Mouse (Mus musculus) CD4-positive, CD25-positive, alpha-beta regulatory T cell, adult 4 months (primary cell): Measurements from ENCODE around the gene Adpgk. TPM values are rescaled to one million over a fixed set of nuclear protein-coding genes. Genes with fewer than 3 reads are reported as not detected.
A peak's percentile ranks its signal among the peaks of the same experiment; 100 is the strongest.

Source experiments
- ATAC-seq: one replicate; pipeline ENCODE4 v1.8.0; 2017
- polyA plus RNA-seq, 2 experiments: library from polyadenylated mRNA; unstranded; fragments of 100-300 nt; shearing (Covaris generic); gene quantifications; one replicate each; pipeline ENCODE4 v1.2.1; 2017

Gene Adpgk
- polyA plus RNA-seq: 10 to 100 TPM in 1 of 2 experiments, 1 to 10 TPM in 1; 8.0 to 13.8 TPM

DNA sequence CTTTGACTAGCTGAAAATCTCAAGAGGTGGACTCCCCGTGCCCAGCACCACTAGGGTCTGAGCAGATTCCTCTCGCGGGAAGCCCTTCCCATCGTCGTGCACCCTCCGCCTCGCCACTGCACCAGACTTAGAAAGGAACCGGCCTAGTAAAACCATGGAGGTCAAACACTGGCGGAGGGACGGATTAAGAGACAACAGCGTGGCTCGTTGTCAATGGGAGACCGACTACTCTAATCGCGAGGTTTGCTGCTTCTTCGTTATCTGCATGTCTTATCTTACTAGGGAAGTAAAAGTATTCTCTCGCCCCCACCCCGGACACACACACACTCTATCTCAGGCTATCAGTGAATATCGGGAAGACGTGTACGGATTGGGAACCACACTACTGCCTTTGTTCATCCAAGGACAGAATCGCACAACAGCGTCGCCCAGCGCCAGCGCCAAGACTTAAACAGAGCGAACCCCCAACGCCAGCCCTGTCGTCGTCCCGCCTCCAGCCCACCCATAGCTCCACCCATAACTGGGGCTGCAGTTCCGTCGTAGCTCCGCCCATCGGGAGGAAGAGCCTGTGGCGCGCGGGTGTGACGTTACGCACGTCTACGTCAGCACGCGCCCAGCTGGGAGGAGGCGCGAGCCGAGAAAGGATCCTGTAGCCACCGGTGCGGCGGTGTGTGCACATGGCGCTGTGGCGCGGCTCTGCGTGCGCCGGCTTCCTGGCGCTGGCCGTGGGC, at the start of gene Adpgk:
Adpgk (plus strand) TSS at position 602 of the 731 bp plus-strand sequence.
- peak; percentile 96 for ATAC-seq

DNA sequence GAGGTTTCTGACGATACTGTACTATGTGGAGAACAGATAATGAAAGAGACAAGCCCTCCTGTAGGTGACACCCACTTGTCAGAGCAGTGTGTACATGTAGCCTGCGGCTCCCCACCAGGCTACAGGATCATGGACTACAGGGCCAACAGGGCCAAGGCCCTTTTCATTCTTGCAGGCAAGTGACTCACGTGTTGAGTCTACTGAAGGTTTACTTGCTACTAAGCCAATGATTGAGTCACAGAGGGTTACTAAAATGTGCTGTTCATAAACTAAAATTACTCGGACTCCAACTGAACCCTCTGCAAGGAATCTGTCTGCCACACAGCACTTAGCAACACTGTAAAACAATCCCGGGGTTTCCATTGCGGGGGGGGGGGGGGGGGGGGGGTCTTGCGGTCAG, 46.2 kb upstream of the Adpgk start:
- ATAC-seq: no peak

DNA sequence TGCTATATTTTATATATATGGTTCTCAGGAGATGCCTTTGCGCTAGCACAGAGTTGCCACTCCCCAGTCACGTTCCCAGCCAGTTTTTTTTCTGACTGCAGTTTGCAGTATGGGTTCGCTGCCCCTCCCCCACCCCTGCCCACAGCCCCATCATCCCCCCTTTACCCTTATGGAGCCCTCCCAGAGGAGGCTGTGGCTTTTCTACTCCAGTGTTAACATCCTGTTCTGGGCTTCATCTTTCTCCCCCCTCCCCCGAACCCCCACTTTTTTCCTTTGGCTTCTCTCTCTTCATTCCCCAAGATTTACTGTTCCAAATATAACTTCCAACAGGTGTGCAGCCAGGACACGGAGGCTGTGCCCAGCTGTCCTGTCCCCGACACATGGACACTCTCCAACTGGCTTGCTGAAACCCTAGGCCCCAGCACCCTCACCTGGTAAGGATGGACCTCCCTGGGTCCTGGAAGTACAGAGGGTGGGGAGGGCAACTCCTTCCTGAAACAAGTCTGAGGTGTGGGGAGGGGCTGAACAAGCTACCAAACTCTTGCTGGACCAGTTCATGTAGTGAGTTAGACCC, 44.8 kb upstream of the Adpgk start:
- ATAC-seq: no peak

DNA sequence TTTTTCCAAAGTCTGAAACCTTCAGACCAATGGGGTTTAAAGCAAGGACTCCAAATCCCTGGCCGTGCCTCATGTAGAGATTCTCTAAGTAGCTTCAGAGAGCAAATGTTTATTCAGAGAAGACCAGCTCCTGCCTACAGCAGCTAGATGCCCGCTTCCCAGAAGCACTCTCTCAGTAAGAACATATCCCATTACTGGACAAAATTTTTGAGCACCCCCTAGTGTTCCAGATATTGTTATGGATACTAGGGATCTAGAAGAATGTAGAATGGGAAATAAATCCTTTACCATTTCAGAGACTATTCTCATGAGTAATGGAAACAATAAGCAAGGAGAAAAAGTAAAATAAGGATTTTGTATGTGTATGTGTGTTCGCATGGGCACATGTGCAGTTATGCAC, 42.0 kb upstream of the Adpgk start:
- no peak for ATAC-seq

DNA sequence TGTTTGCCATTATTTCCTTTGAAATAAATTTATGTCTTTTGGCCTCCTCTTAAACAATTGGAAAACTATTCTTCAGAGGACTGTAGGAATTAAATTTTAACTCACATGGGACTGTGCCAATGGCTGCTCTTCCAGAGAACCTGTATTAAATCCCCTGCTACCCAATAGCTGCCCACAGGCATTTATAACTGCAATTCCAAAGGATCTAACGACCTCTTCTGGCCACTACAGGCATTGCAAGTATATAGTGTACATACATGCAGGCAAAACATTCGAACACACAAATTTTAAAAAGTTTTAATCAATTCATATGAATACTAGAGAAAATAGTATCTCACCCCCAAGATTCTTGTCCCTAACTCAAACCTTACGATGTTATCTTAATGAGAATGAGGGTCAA, 41.1 kb upstream of the Adpgk start:
- no peak for ATAC-seq

DNA sequence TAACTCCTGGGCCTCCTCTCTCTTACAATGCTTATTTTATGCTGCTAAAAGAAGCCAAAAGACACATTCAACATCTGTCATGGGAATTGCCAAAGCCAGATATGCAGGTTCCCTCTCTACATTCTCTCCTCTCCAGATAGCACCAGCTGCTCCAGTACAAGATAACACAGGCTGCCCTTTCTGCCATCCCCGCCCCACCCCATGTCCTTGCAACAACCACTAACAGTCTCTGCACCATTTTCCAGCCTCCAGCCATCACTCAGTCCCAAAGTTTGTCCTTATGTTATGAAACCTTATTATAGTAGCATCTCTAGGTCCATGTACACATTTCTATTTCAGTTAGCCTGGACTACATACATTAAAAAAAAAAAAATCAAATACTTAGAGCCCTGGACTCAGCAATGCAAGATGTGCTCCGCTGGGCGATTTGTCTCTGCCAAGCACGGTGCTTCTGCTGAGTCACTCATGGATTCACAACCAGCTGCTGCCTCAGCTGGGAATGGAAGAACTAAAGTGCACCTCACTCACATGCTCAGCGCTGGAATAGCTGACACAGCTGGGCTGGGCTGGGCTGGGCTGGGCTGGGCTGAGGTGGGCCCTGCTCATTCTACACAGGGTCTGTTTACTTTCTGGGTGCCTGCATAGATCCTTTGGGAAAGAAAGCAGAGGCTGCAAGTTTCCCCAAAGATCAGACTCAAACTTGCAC, 36.5 kb upstream of the Adpgk start:
- no peak for ATAC-seq

DNA sequence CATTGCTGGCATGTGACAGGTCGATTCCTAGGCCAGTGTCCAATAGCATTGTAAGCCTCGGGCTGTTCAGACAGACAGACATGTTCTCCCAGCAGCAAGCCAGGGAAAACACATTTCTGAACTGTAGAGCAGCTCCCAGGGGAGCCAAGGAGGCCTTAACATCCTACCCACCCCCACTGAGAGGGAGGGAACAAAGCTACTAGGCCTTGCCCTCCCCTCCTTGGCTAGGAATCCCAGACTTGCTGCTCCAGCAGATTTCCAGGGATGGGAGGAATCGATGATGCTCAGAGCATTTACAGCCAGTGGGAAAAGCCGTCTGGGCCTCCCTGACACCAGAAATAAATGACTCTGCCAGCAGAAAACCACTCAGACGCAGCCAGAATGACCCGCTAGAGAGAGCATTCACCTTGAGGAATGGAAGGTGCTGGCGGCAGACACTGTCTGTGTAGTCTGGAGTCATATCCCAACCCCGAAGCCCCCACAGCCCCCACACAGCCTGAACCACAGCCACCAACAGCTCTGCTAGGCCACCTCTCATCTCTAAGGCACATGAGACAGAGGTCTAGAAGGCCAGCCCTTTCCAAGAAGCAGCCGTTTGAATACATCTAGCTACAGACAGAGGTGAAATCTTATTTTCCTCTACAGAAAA, 31.4 kb upstream of the Adpgk start:
- ATAC-seq: no peak

DNA sequence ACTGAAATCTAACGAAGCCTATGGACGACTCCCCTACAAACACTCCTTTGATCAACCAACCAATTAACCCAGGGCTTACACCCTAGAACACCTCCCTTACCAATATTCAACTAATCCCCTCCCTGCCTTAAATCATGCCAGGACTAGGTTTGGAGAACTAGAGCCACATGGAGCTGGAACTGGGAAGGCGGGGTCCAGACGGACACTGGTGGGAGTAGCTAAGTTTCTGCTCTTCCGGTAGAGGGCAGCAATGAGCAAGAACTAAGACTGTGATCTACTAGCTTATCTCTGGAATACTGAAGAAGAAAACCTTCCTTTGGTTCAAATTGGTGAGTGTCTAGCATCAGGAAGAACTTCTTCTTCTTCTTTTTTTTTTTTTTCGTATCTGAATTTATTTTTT, 25.0 kb upstream of the Adpgk start:
- ATAC-seq: no peak

DNA sequence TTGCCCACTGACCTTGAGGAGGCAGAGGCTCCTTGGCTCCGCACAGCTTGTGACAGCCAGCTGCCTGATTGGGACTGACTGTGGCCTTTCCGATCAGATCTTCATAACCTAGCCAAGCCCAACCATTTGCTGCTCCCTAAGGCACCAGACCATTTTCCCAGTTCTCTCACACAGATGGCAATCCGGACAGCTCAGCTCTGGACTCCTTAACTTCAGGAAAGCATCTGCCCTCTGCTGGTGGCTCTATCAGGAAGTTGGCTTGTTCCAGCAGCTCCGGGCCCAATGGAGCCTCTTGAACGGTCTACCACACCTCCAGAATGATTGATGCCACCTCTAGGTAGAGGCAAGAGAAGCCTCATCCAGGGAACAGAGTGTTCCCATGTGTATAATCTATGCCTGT, 21.6 kb upstream of the Adpgk start:
- ATAC-seq: no peak

DNA sequence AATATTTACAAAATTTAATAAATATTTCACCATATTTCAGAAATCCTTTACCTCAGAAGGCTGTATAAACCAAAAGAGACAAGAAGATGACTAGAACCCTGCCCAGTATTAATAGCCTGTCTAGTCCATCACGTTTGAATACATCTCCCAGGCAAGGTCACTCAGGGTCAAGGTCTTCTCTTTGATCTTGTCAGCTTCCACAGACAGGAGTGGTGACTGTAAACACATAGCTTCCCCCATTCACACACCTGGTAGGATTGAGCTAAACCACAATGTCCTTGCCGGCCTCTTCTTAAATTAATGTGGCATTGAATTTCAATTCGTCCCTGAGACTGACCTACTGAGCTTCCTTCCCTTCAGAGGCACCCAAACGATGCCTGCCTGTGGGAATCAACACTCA, 20.3 kb upstream of the Adpgk start:
- ATAC-seq: no peak

DNA sequence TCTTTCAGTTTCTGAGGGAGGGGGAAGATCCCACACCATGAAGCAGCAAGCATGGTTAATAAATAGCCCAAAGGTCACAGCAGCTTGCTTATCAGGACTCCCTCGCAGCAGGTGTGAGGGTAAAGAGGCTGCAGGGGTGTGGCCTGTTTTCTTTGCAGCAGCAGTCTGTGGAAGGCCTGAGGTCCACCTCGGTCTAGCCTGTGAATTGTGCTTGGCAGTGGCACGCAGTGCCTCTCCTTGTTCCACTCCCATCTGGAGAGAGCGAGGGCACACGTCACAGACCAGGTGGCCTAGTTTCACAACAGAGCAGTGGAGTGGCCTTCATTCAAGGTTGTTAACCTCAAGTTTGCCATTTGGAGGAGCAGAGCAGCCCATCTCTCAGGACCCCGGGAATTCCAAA, 19.6 kb upstream of the Adpgk start:
- ATAC-seq: no peak

DNA sequence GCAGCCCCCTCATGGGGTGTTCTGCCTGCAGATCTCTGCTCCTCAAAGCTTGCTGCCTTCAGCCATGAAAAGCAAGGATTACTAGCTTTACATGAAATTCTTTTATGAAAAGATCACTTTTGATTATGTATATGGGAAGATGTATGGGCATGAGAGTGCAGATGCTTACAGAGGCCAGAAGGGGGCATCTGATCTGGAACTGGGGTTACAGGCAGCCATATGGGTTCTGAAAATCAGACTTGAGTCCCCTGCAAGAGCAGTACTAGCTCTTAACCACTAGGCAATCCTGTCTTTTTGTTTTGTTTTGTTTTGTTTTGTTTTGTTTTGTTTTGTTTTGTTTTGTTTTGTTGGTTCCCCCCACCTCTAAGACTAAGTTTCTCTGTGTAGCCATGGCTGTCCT, 18.2 kb upstream of the Adpgk start:
- no peak for ATAC-seq

DNA sequence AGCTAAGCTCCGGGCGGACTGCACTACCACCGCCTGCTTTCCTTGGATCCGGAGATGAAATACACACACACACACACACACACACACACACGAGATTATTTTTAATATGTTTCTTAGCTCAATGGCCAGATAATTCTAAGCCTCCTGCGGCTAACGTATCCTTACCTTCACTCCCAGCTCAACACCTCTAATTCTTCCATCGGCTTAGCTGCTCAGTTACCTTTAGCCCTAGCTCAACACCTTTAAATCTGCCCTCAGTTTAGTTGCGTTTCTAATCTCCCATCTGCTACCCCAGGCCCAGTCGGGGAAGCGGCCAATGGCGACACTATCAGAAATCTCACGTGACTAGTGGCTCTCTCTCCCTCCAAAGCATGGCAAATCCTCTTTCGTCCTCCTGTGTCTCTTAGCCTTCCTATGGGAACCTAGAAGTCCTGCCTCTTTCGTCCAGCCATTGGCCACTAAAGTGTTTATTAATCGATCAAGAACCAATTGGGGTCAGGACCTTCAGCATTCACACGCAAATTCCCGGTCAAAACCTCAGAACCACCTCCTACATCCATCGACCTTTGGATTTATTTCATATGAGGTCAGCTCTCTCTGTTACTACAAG, 16.4 kb upstream of the Adpgk start:
- no peak for ATAC-seq

DNA sequence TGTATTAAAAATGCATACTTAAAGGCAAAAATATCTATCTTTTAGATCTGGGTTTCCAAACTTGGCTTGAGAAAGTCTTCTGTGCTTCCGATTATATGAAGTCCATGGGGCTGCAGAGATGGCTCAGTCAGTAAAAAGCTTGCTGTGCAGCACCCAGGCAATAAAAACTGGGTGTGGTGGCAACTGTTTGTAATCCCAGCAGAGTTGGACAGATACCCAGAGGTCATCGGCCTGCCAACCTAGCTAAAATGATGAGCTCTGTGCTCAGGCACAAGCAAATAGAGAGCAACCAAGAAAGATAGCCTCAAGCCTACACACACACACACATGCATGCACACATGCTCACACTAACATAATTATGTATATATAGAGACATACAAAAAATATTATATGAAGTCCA, 13.2 kb upstream of the Adpgk start:
- no peak for ATAC-seq

DNA sequence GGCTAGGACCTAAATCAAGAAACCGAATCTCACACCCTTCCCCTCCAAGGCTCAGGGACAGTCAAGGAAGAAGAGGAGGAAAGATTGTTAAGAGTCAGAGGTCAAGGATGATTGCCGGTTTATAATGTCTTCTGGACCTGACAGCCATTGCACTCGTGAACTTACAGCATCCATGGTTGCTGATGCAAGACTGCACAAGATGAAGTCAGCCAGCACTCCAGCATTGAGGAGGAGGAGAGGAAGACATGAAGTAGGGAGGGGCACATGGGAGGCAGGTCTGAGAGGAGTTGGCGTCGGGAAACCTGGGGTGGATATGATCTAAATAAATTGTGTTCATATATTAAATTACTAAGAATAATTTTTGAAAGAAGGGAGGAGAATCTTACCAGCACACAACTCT, 12.7 kb upstream of the Adpgk start:
- ATAC-seq: no peak

DNA sequence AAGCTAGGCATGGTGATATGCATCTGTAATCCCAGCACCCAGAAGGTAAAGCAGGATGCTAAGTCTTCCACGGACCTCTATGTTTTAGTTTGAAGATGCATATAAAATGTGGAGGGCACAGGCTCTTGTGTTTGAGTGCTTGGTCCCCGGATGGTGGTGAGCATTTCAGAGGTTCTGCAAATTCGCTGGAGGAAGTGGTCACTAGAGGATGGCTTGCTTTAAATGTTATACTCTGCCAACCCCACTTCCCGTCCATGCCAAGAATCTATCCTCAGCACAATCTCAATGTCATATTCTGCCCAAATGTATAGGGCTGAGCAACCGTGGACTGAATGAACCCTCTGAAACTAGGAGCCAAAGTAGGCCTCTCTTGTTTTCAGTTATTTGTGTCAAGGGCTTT, 10.5 kb upstream of the Adpgk start:
- ATAC-seq: no peak

DNA sequence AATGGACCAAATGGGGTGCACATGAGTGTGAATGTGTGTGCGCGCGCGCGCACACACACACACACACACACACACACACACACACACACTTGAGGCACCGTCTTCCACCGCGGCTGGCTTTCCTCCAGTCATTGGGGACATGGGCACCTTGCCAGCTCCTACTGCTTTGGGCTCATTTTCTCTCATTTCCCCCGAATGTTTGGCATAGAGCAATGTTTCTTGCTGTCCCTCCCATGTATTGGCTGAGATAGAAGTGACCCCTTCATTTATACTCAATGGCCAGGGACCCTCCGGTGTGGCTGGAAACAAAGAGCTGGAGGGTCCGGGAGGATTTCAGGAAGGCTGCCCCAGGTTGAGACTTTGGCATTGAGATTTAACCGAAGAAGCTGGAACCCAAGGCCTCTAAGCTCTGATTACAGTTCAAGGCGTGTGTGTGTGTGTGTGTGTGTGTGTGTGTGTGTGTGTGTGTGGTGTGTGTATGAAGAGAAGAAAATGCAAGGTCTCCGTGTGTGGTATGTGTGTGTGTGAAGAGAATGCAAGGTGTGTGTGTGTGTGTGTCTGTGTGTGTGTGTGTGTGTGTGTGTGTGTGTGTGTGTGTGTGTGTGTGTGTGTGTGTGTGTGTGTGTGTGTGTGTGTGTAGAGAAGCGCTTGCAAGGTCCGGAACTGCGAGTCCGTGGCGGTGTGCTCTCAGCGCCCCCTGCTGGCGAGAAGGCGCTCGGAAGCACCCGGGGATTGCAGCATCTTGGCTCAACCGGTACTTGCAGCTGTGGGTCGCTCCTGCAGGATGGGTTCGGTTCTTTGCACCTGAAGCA, 9.3 kb upstream of the Adpgk start:
- ATAC-seq: peak; percentile 78

DNA sequence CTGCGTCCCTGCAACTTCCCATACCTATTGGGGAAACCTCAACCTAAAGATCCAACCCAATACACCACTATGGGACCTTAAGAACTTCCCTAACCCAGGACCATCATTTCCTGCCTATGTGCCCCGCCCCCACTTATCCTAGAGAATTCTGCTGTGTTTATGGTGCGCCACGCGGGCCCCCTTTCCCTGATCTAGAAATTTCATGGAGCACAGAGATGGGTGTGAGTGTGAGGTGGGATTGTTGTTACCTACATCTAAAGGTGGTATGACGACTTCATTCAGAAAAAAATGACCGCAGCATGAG, 8.7 kb upstream of the Adpgk start:
- no peak for ATAC-seq

DNA sequence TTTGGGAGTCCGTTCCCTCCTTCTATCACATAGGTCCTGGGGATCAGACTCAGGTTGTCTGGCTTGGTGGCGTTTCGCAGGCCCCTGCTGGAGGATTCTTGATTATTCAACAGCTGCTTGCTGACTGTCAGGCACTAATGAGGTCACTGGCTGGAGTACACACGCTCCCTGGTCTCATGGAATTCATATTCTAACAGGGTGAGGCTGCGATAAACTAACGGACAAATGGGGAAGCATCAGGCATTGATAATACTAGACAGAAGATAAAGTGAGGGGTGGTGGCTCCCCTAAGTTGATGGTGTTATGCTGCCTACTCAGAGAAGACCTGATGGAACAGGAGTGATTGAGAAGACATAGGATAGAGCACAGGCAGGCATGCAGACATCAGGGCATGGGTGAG, 5.7 kb upstream of the Adpgk start:
- ATAC-seq: no peak

DNA sequence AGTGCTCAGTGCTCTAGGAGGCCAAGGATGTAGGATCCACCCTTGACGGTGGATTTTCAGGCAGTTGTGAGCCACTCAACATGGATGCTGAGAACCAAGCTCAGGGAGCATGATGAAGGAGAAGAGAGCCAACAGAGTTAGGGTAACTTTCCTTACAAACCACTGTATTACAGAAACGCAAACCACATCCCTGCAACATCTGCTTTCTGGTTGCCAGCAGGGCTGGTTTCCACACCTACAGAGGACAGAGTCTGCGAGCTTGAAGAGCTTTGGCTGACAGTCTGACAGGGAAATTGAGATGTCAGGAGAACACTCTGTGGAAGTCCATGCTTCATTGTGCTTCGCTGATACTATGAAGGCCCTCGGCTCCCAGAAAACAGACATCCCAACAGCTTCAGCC, 3.3 kb upstream of the Adpgk start:
- ATAC-seq: no peak

DNA sequence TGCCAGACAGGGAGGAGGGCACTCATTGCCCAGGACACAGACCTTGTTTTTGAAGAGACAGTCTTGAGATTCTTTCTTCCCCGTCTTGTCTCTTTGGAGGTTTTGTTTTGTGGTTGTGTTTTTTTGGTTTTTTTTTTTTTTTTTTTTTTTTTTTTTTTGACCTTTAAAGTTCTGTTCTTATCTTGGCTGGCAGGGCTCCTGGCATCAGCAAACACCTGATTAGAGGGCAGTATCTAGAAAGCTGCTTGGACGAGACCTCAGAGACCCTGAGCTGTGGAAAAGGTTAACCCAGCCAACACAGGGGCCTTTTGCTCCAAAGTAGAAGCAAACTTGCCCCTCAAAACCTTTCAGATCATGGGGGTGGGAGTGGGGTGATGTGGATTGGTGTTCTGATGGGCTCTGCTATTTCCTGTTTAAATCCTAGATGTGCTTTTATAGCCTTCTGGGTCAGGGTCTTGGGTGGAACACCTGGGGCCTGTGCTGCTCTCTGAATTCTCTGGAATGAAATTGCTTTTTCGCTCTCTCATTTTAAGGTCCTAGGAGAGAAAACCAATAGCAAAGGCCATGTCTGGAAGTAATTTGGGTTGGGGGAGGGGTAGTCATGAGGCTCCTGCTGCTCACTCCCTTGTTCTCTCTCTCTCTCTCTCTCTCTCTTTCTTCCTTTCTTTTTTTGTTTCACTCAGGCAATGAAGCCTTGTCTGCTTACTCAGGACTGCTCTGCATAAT, 2.5 kb upstream of the Adpgk start:
- no peak for ATAC-seq
